Mouse (Mus musculus): ENCODE data around the gene Amh.

DNA sequence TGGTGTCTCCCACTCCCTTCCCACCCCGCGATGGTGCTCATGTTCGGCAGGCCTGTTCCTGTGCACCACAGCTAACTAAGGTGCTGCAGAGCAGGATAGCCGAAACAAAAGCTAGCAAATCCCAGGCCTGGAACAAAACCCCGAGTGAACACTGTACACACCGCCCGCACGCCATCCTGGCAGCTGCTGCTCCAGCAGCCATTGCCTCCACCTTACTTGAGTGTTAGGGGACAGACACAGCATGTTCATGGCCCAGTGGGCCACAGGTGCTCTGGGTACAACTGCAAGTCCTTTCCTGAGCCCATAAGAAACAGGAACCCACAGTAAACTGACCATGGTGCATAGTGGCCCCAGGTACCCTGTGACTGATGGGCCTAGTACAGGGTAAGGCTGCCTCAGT lies 10.3 kb upstream of the Amh start:
- no peak for TF ChIP-seq GATA1 (IDR thresholded peaks at IDR 0.05; ENCODE audit: low read length)
- no peak for TF ChIP-seq TAL1 (IDR thresholded peaks at IDR 0.05; ENCODE audit: low read length)

All from erythroblast, embryonic 14.5 days (primary cell).